Mouse (Mus musculus): ENCODE measurements around the gene Gna15. TPM values are rescaled to one million over a fixed set of nuclear protein-coding genes. Genes with fewer than 3 reads are reported as not detected.

Gna15 gene
- total and polyA plus RNA-seq, 3 experiments: 23.0 to 142 (median 33.0) TPM

- peaks cover 4 to 19% of the 10 kb centered on the region in 2 experiments; a peak in 3 of 4 replicates for H3K4me1 ChIP-seq (ENCODE audit: control insufficient read depth in 1 of 2, insufficient read depth in 2 of 2, low read length in 2 of 2)
- no peak overlapping the region for H3K4me3 ChIP-seq (ENCODE audit: control insufficient read depth in 1 of 2, insufficient read depth in 1 of 2, low read depth in 2 of 2, low read length in 2 of 2)
- no peaks in the 10 kb centered on the region for H3K9me3 ChIP-seq (replicated peaks; ENCODE audit: insufficient read depth, low read length)
- no peak for TF ChIP-seq TCF12 (IDR thresholded peaks at IDR 0.05; ENCODE audit: low read depth, low read length)
- TF ChIP-seq RAD21 (IDR thresholded peaks at IDR 0.05; ENCODE audit: low read depth, low read length): no peak
- no peak for TF ChIP-seq MAZ (IDR thresholded peaks at IDR 0.05; ENCODE audit: low read depth, low read length)
- no peak for TF ChIP-seq EP300 (IDR thresholded peaks at IDR 0.05; ENCODE audit: low read depth in 1 of 2, low read length in 2 of 2)
- TF ChIP-seq SMC3 (IDR thresholded peaks at IDR 0.05; ENCODE audit: low read depth, low read length): no peak
- TF ChIP-seq POLR2A (IDR thresholded peaks at IDR 0.05; ENCODE audit: control insufficient read depth in 1 of 2, insufficient read depth in 1 of 2, low read depth in 1 of 2, low read length in 2 of 2, poor library complexity in 1 of 2): no peak
- TF ChIP-seq MXI1 (IDR thresholded peaks at IDR 0.05; ENCODE audit: low read depth, low read length): no peak
- no peak for TF ChIP-seq MEF2A (IDR thresholded peaks at IDR 0.05; ENCODE audit: extremely low read depth, insufficient replicate concordance, low read depth, low read length, poor library complexity, severe bottlenecking)
- TF ChIP-seq HCFC1 (IDR thresholded peaks at IDR 0.05; ENCODE audit: low read depth, low read length): no peak
- no peak for TF ChIP-seq ZKSCAN1 (IDR thresholded peaks at IDR 0.05; ENCODE audit: low read depth, low read length)
- TF ChIP-seq USF1 (IDR thresholded peaks at IDR 0.05; ENCODE audit: low read depth, low read length): no peak
- no peak overlapping the region for H3K9ac ChIP-seq (ENCODE audit: control insufficient read depth, low read depth, low read length, poor library complexity, severe bottlenecking)
- no peak for DNase-seq (ENCODE audit: low read depth, low spot score)
- H3K79me2 ChIP-seq (ENCODE audit: control insufficient read depth, insufficient read depth, low read length, poor library complexity): no peaks in the 10 kb centered on the region
- no peak overlapping the region for H3K27ac ChIP-seq (ENCODE audit: control insufficient read depth, low read depth, low read length)
- no peaks in the 10 kb centered on the region; a peak in 1 of 4 replicates for H3K27me3 ChIP-seq (ENCODE audit: control insufficient read depth in 1 of 2, insufficient read depth in 2 of 2, low read length in 2 of 2)
- H3K36me3 ChIP-seq (ENCODE audit: control insufficient read depth in 1 of 2, insufficient read depth in 2 of 2, low read length in 2 of 2): no peaks in the 10 kb centered on the region
Measured at GRCm38 (mm10) chr10:81466881-81467280, 57.1 kb downstream of the Gna15 start.

GRCm38 (mm10) chr10:81466066-81466465, 58.0 kb downstream of the Gna15 start:
- no peaks in the 10 kb centered on the region for H3K79me2 ChIP-seq (ENCODE audit: control insufficient read depth, insufficient read depth, low read length, poor library complexity)
- peaks cover 6 to 24% of the 10 kb centered on the region in 2 experiments for H3K4me1 ChIP-seq (ENCODE audit: control insufficient read depth in 1 of 2, insufficient read depth in 2 of 2, low read length in 2 of 2)
- TF ChIP-seq RAD21 (IDR thresholded peaks at IDR 0.05; ENCODE audit: low read depth, low read length): no peak
- no peak for TF ChIP-seq POLR2AphosphoS5 (IDR thresholded peaks at IDR 0.05; ENCODE audit: borderline replicate concordance, low read depth, low read length)
- no peak for TF ChIP-seq GABPA (IDR thresholded peaks at IDR 0.05; ENCODE audit: low read depth, low read length)
- no peak for TF ChIP-seq MAFK (IDR thresholded peaks at IDR 0.05; ENCODE audit: borderline replicate concordance, low read depth, low read length)
- no peak for TF ChIP-seq ELF1 (IDR thresholded peaks at IDR 0.05; ENCODE audit: low read depth, low read length)
- TF ChIP-seq E2F4 (IDR thresholded peaks at IDR 0.05; ENCODE audit: borderline replicate concordance, low read depth, low read length): no peak
- TF ChIP-seq TCF12 (IDR thresholded peaks at IDR 0.05; ENCODE audit: low read depth, low read length): no peak
- no peak for TF ChIP-seq KAT2A (conservative IDR thresholded peaks at IDR 0.05; ENCODE audit: low read depth, low read length)
- DNase-seq (ENCODE audit: low read depth, low spot score): peak; percentile 30
- H3K27ac ChIP-seq (ENCODE audit: control insufficient read depth, low read depth, low read length): no peak overlapping the region
- H3K4me3 ChIP-seq (ENCODE audit: control insufficient read depth in 1 of 2, insufficient read depth in 1 of 2, low read depth in 2 of 2, low read length in 2 of 2): no peak overlapping the region
- no peak overlapping the region for H3K9ac ChIP-seq (ENCODE audit: control insufficient read depth, low read depth, low read length, poor library complexity, severe bottlenecking)
- no peaks in the 10 kb centered on the region; a peak in 2 of 4 replicates for H3K27me3 ChIP-seq (ENCODE audit: control insufficient read depth in 1 of 2, insufficient read depth in 2 of 2, low read length in 2 of 2)
- no peaks in the 10 kb centered on the region for H3K9me3 ChIP-seq (replicated peaks; ENCODE audit: insufficient read depth, low read length)
- peaks cover 0 to 3% of the 10 kb centered on the region in 2 experiments; a peak in 2 of 4 replicates for H3K36me3 ChIP-seq (ENCODE audit: control insufficient read depth in 1 of 2, insufficient read depth in 2 of 2, low read length in 2 of 2)

Data from MEL (cell line).